Mouse (Mus musculus) frontal cortex, adult (tissue): ENCODE data around the gene Prr29.
A peak's percentile ranks its signal among the peaks of the same experiment; 100 is the strongest.
"Not testable (repeated sequence)": the region's sequence is repeated elsewhere in the genome, so short reads cannot be mapped to it uniquely, and the experiment has no call there.

Experiments
- ATAC-seq: cut with Nextera tagmentation; 2 replicates; pipeline ENCODE4 v1.9.2; 2017; ENCODE audit warnings: mild to moderate bottlenecking, moderate library complexity, mixed read lengths; ENCODE audit not compliant: low TSS enrichment

Prr29 gene

GRCm38 (mm10) chr11:106365366-106365765 is at the start of gene Prr29:
TSS of gene Prr29 (plus strand) at chr11:106365472.
- ATAC-seq, result no peak

- ATAC-seq, result no peak
Measured at GRCm38 (mm10) chr11:106316416-106316815, 48.9 kb upstream of the Prr29 start.

- ATAC-seq, result no peak
Measured at GRCm38 (mm10) chr11:106317801-106318200, 47.5 kb upstream of the Prr29 start.

GRCm38 (mm10) chr11:106318406-106319366 is 46.6 kb upstream of the Prr29 start:
- ATAC-seq, result peak; percentile 85

- no peak for ATAC-seq
Measured at GRCm38 (mm10) chr11:106324858-106325257, 40.4 kb upstream of the Prr29 start.

- ATAC-seq, result peak; percentile 70; the same call in 1 of the 2 replicates
Measured at GRCm38 (mm10) chr11:106325566-106326206, 39.6 kb upstream of the Prr29 start.

GRCm38 (mm10) chr11:106326475-106326874 is 38.8 kb upstream of the Prr29 start:
- no peak for ATAC-seq

GRCm38 (mm10) chr11:106328521-106328920 is 36.8 kb upstream of the Prr29 start:
- ATAC-seq, result no peak

GRCm38 (mm10) chr11:106329128-106329527 is 36.1 kb upstream of the Prr29 start:
- no peak for ATAC-seq

- peak; percentile 57; the same call in 1 of the 2 replicates for ATAC-seq
Measured at GRCm38 (mm10) chr11:106329682-106330081, 35.6 kb upstream of the Prr29 start.

GRCm38 (mm10) chr11:106332458-106332857 is 32.8 kb upstream of the Prr29 start:
- no peak for ATAC-seq

- no peak for ATAC-seq
Measured at GRCm38 (mm10) chr11:106334066-106334465, 31.2 kb upstream of the Prr29 start.

- ATAC-seq, result no peak
Measured at GRCm38 (mm10) chr11:106338029-106338428, 27.2 kb upstream of the Prr29 start.

- ATAC-seq, result no peak
Measured at GRCm38 (mm10) chr11:106338870-106339269, 26.4 kb upstream of the Prr29 start.

GRCm38 (mm10) chr11:106339323-106339722 is 25.9 kb upstream of the Prr29 start:
- not testable (repeated sequence) for ATAC-seq

- no peak for ATAC-seq
Measured at GRCm38 (mm10) chr11:106340990-106341520, 24.2 kb upstream of the Prr29 start.

GRCm38 (mm10) chr11:106344910-106345309 is 20.4 kb upstream of the Prr29 start:
- no peak for ATAC-seq

- ATAC-seq, result no peak
Measured at GRCm38 (mm10) chr11:106349772-106350171, 15.5 kb upstream of the Prr29 start.

GRCm38 (mm10) chr11:106350853-106351252 is 14.4 kb upstream of the Prr29 start:
- ATAC-seq, result no peak

GRCm38 (mm10) chr11:106351253-106351652 is 14.0 kb upstream of the Prr29 start:
- ATAC-seq, result no peak

- ATAC-seq, result no peak
Measured at GRCm38 (mm10) chr11:106351941-106352340, 13.3 kb upstream of the Prr29 start.

- ATAC-seq, result no peak
Measured at GRCm38 (mm10) chr11:106353188-106353587, 12.1 kb upstream of the Prr29 start, which contains the start of gene Scn4a. TSS of gene Scn4a (minus strand) at chr11:106353288.
